Mouse (Mus musculus): ENCODE data around the gene Mrtfa. TPM values are rescaled to one million over a fixed set of nuclear protein-coding genes. Genes with fewer than 3 reads are reported as not detected.

The Mrtfa gene
- total RNA-seq, 2 experiments from 2014 or later = 78.6 to 79.7 TPM

- no peak for DNase-seq (ENCODE audit: low spot score in 2 of 2)
Measured at GRCm38 (mm10) chr15:81006127-81006735, 184.3 kb downstream of the Mrtfa start.

DNA sequence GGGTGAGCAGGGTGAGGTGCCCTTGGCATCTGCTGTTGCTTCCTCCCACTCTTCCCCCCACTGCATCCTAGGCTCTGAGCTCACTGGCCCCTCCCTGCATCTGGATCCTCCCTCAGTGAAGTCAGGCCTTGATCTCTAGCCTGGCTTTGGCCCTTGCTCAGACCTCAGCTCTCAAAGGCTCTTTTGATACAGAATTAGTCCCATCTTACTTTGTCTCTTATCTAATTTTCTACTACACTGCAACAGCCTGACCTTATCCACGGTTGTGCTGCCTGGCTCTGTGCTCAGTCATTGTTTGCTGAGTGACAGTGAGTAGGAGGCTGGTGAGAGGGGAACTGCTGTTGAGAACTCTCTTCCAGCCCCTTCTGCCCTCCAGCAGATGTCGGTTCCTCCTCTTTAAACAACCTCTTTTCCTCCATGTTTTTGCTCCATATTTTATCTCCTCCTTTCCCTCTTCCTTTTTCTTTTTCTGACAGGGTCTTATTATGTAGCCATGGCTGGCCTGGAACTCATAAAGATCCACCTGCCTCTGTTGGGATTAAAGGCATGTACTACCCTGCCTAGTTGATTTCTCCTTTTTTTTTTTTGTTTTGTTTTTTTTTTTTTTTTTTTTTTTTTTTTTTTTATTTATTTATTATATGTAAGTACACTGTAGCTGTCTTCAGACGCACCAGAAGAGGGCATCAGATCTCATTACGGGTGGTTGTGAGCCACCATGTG lies 190.0 kb downstream of the Mrtfa start:
- DNase-seq (ENCODE audit: low spot score in 2 of 2) = no peak

DNA sequence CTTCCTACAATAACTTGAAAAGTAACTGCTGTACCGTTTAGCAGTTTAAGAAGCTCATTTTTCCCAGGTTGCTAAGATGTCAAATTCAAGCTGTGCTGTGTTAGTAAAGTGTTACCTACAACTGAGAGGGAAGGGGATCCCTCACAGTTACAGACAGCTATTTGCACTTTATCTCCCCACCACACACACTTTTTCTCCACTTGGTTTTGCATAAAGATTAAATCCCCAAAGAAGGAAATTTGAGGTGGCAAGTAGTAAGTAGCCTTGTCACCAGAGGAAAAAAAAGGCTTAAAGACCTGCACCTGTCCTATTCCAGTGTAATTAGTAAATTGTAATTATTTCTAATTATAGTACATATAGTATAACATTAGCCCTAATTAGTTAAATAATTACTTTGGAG lies 193.5 kb downstream of the Mrtfa start:
- DNase-seq (ENCODE audit: low spot score in 2 of 2) = no peak

GRCm38 (mm10) chr15:80996090-80996835 lies 194.3 kb downstream of the Mrtfa start:
- no peak for DNase-seq (ENCODE audit: low spot score in 2 of 2)

GRCm38 (mm10) chr15:80994959-80995358 lies 195.6 kb downstream of the Mrtfa start:
- DNase-seq (ENCODE audit: low spot score in 2 of 2) = no peak

DNA sequence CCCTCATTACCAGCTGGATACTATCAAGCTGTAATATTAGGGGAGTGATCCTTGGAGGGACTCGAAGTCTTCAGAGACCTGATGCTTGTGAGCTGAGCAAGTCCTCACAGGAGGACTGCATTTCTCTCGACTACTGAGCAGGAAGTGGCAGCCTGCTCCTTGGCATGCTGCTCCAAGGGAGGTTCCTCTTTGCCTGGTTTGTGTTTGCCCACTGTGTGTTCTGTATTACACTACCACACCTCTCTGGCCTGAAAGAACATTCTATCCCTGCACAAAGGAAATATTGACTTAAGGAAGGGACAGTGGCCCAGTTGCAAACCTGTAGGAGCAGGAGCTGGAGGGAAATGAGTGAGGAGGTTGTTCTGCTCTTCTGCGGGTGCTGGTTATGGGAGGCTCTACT lies 200.8 kb downstream of the Mrtfa start:
- no peak for DNase-seq (ENCODE audit: low spot score in 2 of 2)

GRCm38 (mm10) chr15:80988331-80988730 lies 202.2 kb downstream of the Mrtfa start:
- no peak for DNase-seq (ENCODE audit: low spot score in 2 of 2)

- no peak for DNase-seq (ENCODE audit: low spot score in 2 of 2)
Measured at GRCm38 (mm10) chr15:80983264-80983663, 207.3 kb downstream of the Mrtfa start.

DNA sequence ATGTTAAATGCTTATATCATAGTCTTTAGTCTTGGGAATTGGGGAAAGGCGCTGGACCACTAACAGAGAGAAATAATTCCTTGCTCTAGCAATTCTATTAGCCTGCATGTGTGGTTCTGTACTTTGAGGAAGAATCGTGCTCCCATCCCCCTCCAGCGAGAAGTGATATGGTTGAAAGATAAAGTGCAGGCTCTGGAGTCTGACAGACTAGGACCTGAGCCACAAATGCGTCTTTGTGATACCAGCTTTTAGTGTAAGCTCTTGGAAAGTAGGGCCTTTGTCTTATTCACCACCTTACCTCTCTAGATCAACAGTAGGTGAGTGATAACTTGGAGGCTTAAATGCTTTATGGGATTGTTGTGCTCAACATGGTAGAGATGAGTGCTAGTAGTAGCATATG lies 209.4 kb downstream of the Mrtfa start:
- no peak for DNase-seq (ENCODE audit: low spot score in 2 of 2)

GRCm38 (mm10) chr15:80979611-80980010 lies 210.9 kb downstream of the Mrtfa start:
- DNase-seq (ENCODE audit: low spot score in 2 of 2) = peak in 1 of 2 experiments; percentile 57

DNA sequence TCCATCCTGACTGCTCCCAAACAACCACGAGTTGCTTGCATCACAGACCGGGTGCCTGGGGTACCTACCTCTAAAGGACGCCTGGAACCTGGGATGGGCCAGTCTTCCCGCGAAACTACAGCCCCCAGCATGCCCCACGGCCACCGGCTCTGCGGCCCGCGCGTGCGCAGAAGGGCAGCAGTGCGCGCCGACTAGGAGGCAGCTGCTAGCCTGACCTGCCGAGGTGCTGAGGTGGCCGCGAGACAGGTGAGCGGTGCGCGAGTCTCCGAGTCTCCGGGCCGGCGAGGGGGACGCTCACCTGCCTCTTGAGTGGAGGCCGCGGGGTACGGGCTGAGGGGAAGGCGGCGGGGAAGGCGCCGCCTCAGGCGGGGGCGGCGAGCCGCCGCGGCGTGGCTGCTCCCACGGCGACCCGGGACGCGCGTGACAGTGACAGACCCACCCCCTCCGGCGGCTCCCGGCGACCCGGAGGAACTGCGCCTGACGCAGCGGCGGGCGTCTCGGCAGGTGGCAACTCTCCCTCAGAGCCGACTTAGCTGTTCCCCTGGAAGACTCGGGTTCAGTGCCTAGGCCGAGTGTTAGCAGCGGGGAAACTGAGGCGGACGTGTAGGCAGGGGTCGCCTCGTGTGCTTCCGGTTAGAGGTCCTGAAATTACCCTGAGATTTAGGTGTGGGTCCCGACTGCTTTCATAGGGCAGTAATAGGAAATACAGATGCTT lies 212.8 kb downstream of the Mrtfa start, which contains the start of gene Sgsm3:
Gene Sgsm3 (plus strand): TSS at position 146 of the 715 bp plus-strand sequence.
- peak; percentile 81 to 82 for DNase-seq (ENCODE audit: low spot score in 2 of 2)

GRCm38 (mm10) chr15:80975666-80976065 lies 214.9 kb downstream of the Mrtfa start:
- no peak for DNase-seq (ENCODE audit: low spot score in 2 of 2)

DNA sequence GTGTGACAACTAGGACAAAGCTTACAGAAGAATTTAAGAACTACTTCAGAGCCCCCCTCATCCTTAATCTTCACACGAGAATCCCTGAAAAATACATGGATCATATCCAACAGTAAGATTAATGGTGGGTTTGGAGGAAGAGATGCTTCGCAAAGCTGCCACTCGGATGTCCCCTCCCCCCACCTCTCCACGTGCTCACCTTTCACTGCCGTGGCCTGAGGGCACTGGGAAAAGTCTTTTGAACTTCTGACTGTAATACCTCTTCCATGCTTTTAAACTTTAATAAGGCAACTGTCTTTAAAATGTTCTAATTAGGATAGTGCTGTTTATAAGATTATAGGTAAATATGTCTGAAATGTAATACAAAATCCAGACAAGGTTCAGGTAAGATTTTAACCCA lies 216.2 kb downstream of the Mrtfa start:
- no peak for DNase-seq (ENCODE audit: low spot score in 2 of 2)

DNA sequence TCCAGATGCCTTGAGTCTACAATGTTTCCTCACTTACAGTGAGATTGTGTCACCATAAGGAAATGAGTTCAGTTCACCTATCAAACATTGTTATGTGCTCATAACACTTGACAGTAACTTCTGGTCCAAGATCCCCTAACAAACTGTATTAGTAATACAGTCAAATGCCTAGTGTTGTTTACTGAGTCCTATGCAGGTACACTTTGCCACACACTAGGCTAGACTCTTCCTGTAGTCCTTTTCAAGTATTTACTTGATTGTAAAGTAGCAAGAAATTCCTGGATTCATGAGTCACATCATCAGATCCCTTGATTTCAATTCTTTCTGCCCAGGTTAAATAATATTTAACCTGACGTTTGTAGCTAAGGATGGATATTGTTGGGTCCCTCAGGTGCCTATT lies 221.2 kb downstream of the Mrtfa start:
- no peak for DNase-seq (ENCODE audit: low spot score in 2 of 2)

Other genes with a start within 250 kb of the Mrtfa start
- gene Adsl, start 242.3 kb downstream of the Mrtfa start, total RNA-seq (2021) = 10 to 100 TPM; 27.4 to 30.1 TPM
- 10 to 100 TPM; 65.3 to 71.1 TPM for gene Sgsm3, start 213.0 kb downstream of the Mrtfa start, total RNA-seq (2021)
- gene Mchr1, start 44.7 kb upstream of the Mrtfa start, total RNA-seq (2021) = 10 to 100 TPM; 21.7 to 22.2 TPM
- gene Slc25a17, start 170.1 kb upstream of the Mrtfa start, total RNA-seq (2021) = 10 to 100 TPM; 57.6 to 63.6 TPM
- gene St13, start 209.3 kb upstream of the Mrtfa start, total RNA-seq (2021) = 100 to 1,000 TPM; 155 to 183 TPM
- 10 to 100 TPM; 12.3 to 13.8 TPM for gene Xpnpep3, start 209.4 kb upstream of the Mrtfa start, total RNA-seq (2021)
- under 1 TPM in 1 of 2 experiments, not detected in 1; 0.38 TPM for gene Dnajb7, start 217.5 kb upstream of the Mrtfa start, total RNA-seq (2021)

Data from layer of hippocampus, postnatal 14 days (tissue).